Mouse (Mus musculus) heart, postnatal 0 days (tissue): ENCODE results near the gene Ei24. TPM values are rescaled to one million over a fixed set of nuclear protein-coding genes. Genes with fewer than 3 reads are reported as not detected.
A peak's percentile ranks its signal among the peaks of the same experiment; 100 is the strongest.

Experiments used
- ATAC-seq: fragments of 200-750 bp; cut with Nextera tagmentation; 2 replicates; pipeline ENCODE4 v1.8.0; 2017; ENCODE audit warnings: low read depth, moderate number of reproducible peaks, moderate library complexity; ENCODE audit not compliant: insufficient read depth
- DNase-seq: peaks from one replicate; pipeline ENCODE4 v3.0.0-alpha.2; 2016; ENCODE audit warnings: low spot score
- H3K27ac ChIP-seq: fragments of 300-500 bp; sonication (generic); 2 replicates; pipeline ENCODE4 v1.5.1; 2014; ENCODE audit warnings: low read depth, mild to moderate bottlenecking
- H3K27me3 ChIP-seq: fragments of 300-500 bp; sonication (generic); 2 replicates; pipeline ENCODE4 v1.6.1; 2014; ENCODE audit warnings: low read length, mixed read lengths; ENCODE audit not compliant: control insufficient read depth, insufficient read depth
- H3K36me3 ChIP-seq: fragments of 300-500 bp; sonication (generic); replicated peaks from 2 replicates; pipeline ENCODE4 v1.6.1; 2014; ENCODE audit warnings: low read length, mixed read lengths; ENCODE audit not compliant: control insufficient read depth, insufficient read depth
- H3K4me1 ChIP-seq: fragments of 300-500 bp; sonication (generic); 2 replicates; pipeline ENCODE4 v1.6.1; 2014; ENCODE audit warnings: antibody characterized with exemption; ENCODE audit not compliant: control insufficient read depth, insufficient read depth
- H3K4me2 ChIP-seq: fragments of 300-500 bp; sonication (generic); 2 replicates; pipeline ENCODE4 v1.6.1; 2014; ENCODE audit warnings: low read depth, mild to moderate bottlenecking, low read length, moderate library complexity
- H3K4me3 ChIP-seq: fragments of 300-500 bp; sonication (generic); 2 replicates; pipeline ENCODE4 v1.5.1; 2014; ENCODE audit warnings: low read depth, low read length
- H3K9ac ChIP-seq: fragments of 300-500 bp; sonication (generic); replicated peaks from 2 replicates; pipeline ENCODE4 v1.6.1; 2014; ENCODE audit warnings: low read depth, low read length, mixed read lengths
- H3K9me3 ChIP-seq: fragments of 300-500 bp; sonication (generic); replicated peaks from 2 replicates; pipeline ENCODE4 v1.6.1; 2016; ENCODE audit warnings: low read length; ENCODE audit not compliant: control insufficient read depth
- CTCF ChIP-seq: IDR thresholded peaks from 2 replicates; pipeline ENCODE4 v1.5.1; 2016; ENCODE audit warnings: antibody characterized with exemption, control low read depth, low read depth
- EP300 ChIP-seq: IDR thresholded peaks from 2 replicates; pipeline ENCODE4 v1.6.1; 2016; ENCODE audit warnings: antibody characterized with exemption, low read depth
- WGBS: fragments of 180-500 bp; shearing (Covaris S2); extraction: QIAGEN DNeasy Blood & Tissue Kit; methylation state at CpG from one replicate; pipeline ENCODE4 v1.1.7; 2014; 5-methylcytosine and 5-hydroxymethylcytosine counted together
- polyA plus RNA-seq: library from polyadenylated mRNA; unstranded; fragments of >200 nt; fragmentation: Nextera tagmentation; extraction: Ambion mirVana; gene quantifications from 2 replicates; pipeline ENCODE4 v1.2.1, GENCODE M21; 2015
- total RNA-seq: library from RNA; depleted of rRNA; stranded (reverse); fragments of >200 nt; gene quantifications from 2 replicates; pipeline ENCODE4 v1.2.3, GENCODE M21; 2014; ENCODE audit warnings: low replicate concordance; rRNA removed

The Ei24 gene
- 70.6 and 87.3 TPM in 2 replicates for total RNA-seq
- polyA plus RNA-seq: 70.7 and 71.7 TPM in 2 replicates

DNA sequence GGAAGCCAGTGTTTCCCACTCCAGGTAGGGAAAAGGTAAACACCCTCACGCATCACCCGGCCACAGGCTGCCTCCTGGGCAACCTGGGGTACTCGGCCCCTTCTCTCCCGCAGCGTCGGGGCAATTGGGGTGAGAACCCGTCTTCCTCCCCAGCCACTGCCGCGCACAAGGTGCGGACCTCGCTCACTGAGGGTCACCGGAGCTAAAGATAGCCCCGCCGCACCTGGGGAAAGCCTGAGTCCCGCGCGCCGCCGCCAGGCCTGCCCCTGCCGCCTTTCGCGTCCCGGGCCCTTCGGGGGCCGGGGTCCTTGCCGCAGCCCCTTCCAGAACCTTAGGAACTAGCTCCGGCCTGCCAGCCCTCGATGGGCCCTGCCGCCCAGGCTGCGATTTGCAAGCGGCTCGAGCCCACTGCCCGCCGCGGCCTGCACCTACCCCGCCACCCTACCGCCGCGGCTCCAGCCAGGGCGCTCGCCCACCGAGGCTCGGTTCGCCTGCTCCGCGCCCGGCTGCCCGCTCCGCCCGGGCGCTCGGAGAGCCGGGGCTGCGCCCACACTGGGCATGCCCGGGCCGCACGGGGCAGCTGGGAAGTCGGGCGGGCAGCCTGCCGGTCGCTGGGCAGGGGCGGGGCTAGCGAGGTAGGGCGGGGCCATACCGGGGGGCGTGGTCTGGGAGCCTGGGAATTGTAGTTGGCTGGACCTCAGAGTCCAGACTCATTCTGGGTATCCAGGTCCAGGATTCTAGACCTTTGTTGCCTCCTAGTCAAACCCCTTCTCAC lies at the start of gene Ei24:
Gene Ei24 (minus strand): TSS at position 613 of the 775 bp plus-strand sequence.
- peak within 1 kb of the TSS; percentile 98 for H3K9ac ChIP-seq
- H3K27ac ChIP-seq: peak within 1 kb of the TSS; percentile 79
- peak within 1 kb of the TSS; percentile 98 for H3K4me3 ChIP-seq
- no peaks in the 10 kb centered on the region for H3K9me3 ChIP-seq
- peaks cover 15% of the 10 kb centered on the region; the same call in 1 of the 2 replicates for H3K4me1 ChIP-seq
- no peaks in the 10 kb centered on the region for H3K27me3 ChIP-seq
- peak within 1 kb of the TSS; percentile 98 for H3K4me2 ChIP-seq
- under 1% methylated on average over 57 of the region's 66 CpGs for WGBS
- TF ChIP-seq CTCF: no peak
- TF ChIP-seq EP300: no peak
- DNase-seq (peak; percentile 79), ATAC-seq (peak; percentile 99)
- H3K36me3 ChIP-seq: peaks cover 6% of the 10 kb centered on the region; the same call in 1 of the 2 replicates

- DNase-seq (no peak), ATAC-seq (no peak)
- TF ChIP-seq CTCF (no peak), EP300 (no peak)
- no peaks in the 10 kb centered on the region for H3K27me3 ChIP-seq
- H3K9ac ChIP-seq: no peak overlapping the region
- H3K36me3 ChIP-seq: no peaks in the 10 kb centered on the region
- no peak overlapping the region for H3K4me2 ChIP-seq
- H3K9me3 ChIP-seq: no peaks in the 10 kb centered on the region
- 43% methylated on average over 4 of the region's 4 CpGs for WGBS
- H3K4me1 ChIP-seq: no peaks in the 10 kb centered on the region
- H3K27ac ChIP-seq: no peak overlapping the region
- H3K4me3 ChIP-seq: no peak overlapping the region
Measured at GRCm38 (mm10) chr9:36846346-36846745, 49.2 kb upstream of the Ei24 start.

- H3K9me3 ChIP-seq: no peaks in the 10 kb centered on the region
- H3K9ac ChIP-seq: no peak overlapping the region
- no peak for ATAC-seq
- H3K4me1 ChIP-seq: 0 out of 2 replicates have a peak, but pooled peaks cover 5% of the 10 kb centered on the region
- WGBS: 41% methylated on average over 3 of the region's 3 CpGs
- no peak overlapping the region for H3K27ac ChIP-seq
- DNase-seq: no peak
- no peaks in the 10 kb centered on the region for H3K36me3 ChIP-seq
- no peak for TF ChIP-seq CTCF
- TF ChIP-seq EP300: no peak
- no peak overlapping the region for H3K4me2 ChIP-seq
- peak overlapping the region; percentile 49; the same call in 1 of the 2 replicates for H3K4me3 ChIP-seq
- peaks cover 25% of the 10 kb centered on the region for H3K27me3 ChIP-seq
Measured at GRCm38 (mm10) chr9:36833914-36834313, 36.7 kb upstream of the Ei24 start.

DNA sequence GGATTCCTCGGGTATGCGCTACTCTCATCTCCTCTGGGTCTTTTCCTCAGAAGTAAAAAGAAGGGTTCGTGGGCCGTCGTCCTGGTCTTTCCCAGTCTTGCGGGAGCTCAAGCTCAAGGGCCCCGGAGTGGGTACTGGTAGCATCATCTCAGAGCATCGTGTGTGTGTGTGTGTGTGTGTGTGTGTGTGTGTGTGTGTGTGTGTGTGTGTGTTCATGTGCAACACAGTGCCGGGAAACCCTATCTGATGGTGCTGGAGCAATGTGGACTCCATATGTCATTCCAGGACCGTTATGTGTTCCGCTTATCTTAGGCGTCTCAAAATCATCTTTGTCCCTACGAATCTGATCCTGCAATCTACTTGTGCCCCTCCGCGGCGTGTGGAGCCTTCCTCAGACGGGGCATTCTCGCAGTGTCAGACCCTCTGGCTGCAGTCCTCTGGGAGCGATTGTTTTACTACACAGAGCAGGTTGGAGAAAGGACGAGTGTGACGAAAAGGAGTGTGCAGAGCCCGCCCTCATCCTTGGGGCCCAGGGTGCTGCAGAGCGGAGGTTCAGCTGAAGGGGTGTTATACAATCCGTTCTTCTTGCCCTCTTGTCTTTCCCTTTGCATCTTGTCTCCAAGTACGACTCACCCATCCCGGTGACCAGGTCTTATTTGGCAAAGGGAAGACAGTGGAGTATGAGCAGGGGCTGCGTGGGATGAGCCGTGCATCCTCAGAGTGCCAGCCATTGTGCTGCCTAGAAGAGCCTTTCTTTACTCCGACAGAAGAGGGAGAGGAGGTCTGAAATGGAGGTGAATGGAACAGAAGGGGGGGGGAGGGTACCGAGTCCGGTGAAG lies 36.1 kb upstream of the Ei24 start:
- Histone ChIP-seq H3K4me2 (peak overlapping the region; percentile 81), H3K9me3 (no peaks in the 10 kb centered on the region), H3K27ac (no peak overlapping the region), H3K4me1 (0 out of 2 replicates have a peak, but pooled peaks cover 5% of the 10 kb centered on the region), H3K27me3 (peaks cover 25% of the 10 kb centered on the region), H3K4me3 (peak overlapping the region; percentile 49), H3K9ac (no peak overlapping the region), H3K36me3 (no peaks in the 10 kb centered on the region)
- ATAC-seq (peak; percentile 12; the same call in 1 of the 2 replicates), DNase-seq (no peak)
- TF ChIP-seq CTCF: no peak
- TF ChIP-seq EP300: no peak
- WGBS: 3% methylated on average over 31 of the region's 31 CpGs

GRCm38 (mm10) chr9:36832529-36832928 lies 35.3 kb upstream of the Ei24 start:
- H3K27ac ChIP-seq: no peak overlapping the region
- H3K4me1 ChIP-seq: 0 out of 2 replicates have a peak, but pooled peaks cover 5% of the 10 kb centered on the region
- ATAC-seq (peak; percentile 89), DNase-seq (peak; percentile 58)
- TF ChIP-seq EP300: no peak
- TF ChIP-seq CTCF: no peak
- 2% methylated on average over 32 of the region's 32 CpGs for WGBS
- peak overlapping the region; percentile 81 for H3K4me2 ChIP-seq
- H3K4me3 ChIP-seq: peak overlapping the region; percentile 49
- no peaks in the 10 kb centered on the region for H3K36me3 ChIP-seq
- no peak overlapping the region for H3K9ac ChIP-seq
- H3K9me3 ChIP-seq: no peaks in the 10 kb centered on the region
- peaks cover 25% of the 10 kb centered on the region for H3K27me3 ChIP-seq
